Mouse (Mus musculus) gastrocnemius, adult 8-10 months (tissue): ENCODE results near the gene Tsen54. TPM values are rescaled to one million over a fixed set of nuclear protein-coding genes. Genes with fewer than 3 reads are reported as not detected.
"Not testable (repeated sequence)": the region's sequence is repeated elsewhere in the genome, so short reads cannot be mapped to it uniquely, and the experiment has no call there.

ENCODE experiments used
- DNase-seq, 2 experiments: peaks; one replicate each; pipeline ENCODE4 v3.0.0; 2022; ENCODE audit warnings: low spot score in 2 of 2
- total RNA-seq, 4 experiments: library from RNA; stranded (reverse); gene quantifications; 2 replicates each; pipeline ENCODE4 v1.2.4; 2022

Tsen54 gene
- total RNA-seq, 4 experiments from 2014 or later: 4.8 to 7.2 (median 5.7) TPM

GRCm38 (mm10) chr11:115827624-115828023, 13.1 kb downstream of the Tsen54 start:
- DNase-seq: no peak

GRCm38 (mm10) chr11:115829036-115829435, 14.5 kb downstream of the Tsen54 start:
- peak; percentile 30 to 54 for DNase-seq

DNA sequence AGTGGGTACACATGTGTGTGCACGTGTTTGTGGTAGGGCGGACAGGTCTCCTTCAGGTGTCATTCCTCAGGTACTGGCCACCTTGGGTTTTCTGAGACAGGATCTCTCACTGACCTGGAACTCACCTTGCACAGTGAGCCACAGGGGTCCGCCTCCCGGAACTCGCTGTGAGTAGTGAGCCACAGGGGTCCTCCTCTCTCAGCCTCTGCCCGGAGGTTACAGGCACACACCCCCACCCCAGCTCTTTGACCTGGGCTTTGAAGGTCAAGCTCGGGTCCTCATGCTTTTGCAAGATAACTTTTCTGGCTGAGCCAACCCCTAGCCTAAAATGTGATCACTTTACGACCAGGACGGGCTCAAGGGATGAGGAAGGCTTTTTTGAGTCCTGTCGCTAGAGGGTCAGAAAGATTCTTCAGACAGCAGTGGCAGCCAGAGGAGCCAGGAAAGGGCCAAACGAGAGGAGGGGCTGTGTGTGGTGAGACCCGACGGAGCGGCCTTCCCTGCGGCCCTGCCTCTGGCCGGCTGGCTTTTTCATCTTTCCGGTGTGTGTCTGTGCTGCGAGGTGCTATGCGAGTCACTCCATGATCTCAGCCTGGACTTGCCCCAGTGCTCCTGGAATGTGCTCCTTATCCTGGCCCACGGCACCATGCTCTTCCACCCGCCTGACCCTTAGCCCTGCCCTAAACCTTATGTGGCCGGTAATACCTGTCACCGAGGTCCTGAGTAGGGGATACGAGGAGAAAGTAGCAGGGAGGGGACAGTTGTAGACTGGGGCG, 16.2 kb downstream of the Tsen54 start:
- DNase-seq: no peak

DNA sequence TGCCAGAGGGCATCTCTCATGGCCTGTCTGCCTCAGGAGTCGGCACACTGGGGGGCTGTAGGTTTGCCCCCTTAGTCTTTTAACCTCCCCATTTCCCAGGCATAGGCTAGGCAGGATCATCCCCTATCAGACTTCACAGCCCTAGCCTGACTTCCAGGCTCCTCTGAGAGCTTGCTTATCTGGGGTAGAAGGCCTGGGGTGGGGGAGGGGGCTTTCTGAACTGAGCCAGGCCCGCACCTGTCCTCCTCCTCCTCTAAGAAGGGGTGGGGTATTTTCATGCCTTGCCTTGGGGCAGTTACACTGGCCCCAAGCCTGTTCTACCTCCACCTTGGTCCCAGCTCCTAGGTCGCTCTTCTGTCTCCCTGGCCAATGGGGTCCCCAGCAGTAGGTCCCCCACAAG, 17.0 kb downstream of the Tsen54 start:
- no peak for DNase-seq

DNA sequence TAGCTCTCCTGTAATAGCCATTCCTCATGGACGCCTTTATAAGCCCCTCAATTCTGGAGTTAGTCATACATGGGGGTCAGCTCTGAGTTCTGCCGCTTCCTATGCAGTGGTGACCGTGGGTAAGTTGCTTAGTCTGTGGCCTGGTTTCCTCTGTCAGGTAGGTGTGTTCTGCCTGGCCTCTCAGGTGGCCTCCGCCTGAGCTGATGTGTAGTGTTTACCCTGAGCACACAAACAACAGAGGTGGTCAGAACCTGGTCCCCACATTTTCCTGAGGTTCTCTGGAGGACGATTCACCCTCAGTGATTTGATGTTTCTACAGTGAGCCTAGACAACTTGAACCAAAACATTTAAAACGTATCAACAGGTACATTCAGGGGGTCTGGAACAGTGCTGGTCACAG, 17.5 kb downstream of the Tsen54 start:
- DNase-seq: no peak

DNA sequence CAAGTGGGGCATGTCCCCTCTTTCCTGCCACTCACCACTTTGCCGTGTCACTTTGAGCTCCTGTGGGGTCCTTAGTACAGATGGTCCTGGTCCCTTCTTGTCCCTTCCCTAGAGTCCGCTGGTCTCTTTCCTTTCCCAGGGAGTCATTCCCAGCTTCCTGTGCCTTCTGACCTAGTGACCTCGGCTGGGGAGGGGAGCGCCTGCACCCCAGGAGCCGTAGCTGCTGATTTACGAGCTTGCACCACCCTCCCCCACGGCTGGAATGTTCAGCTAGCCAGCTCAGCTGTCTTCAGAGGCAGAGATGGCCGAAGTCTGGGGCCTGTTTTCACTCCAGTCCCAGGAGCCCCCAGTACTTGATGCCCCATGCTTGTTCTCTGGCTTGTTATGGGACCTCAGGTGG, 18.0 kb downstream of the Tsen54 start:
- peak; percentile 33 to 49 for DNase-seq

- no peak for DNase-seq
Observed at GRCm38 (mm10) chr11:115833021-115833513, 18.5 kb downstream of the Tsen54 start.

DNA sequence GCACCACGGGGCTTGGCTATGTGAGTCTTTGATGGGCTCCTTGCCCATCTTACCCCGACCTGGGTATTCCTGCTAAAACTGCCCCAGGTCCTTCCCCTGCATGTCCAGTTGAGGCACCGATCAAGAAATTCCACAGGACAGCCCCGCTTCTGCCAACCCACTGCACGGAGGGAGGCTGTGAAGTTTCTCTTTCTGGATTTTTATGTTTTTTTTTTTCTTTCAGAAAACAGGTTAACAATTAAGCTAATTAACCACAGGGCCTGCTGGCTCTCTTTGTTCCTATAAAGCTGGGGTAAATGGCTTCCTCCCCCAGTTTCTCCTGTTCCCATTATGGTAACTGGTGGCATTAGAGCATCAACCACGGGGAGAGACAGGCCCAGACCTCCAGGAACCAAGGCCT, 19.5 kb downstream of the Tsen54 start:
- DNase-seq: no peak

- no peak for DNase-seq
Observed at GRCm38 (mm10) chr11:115836656-115837395, 22.3 kb downstream of the Tsen54 start.

DNA sequence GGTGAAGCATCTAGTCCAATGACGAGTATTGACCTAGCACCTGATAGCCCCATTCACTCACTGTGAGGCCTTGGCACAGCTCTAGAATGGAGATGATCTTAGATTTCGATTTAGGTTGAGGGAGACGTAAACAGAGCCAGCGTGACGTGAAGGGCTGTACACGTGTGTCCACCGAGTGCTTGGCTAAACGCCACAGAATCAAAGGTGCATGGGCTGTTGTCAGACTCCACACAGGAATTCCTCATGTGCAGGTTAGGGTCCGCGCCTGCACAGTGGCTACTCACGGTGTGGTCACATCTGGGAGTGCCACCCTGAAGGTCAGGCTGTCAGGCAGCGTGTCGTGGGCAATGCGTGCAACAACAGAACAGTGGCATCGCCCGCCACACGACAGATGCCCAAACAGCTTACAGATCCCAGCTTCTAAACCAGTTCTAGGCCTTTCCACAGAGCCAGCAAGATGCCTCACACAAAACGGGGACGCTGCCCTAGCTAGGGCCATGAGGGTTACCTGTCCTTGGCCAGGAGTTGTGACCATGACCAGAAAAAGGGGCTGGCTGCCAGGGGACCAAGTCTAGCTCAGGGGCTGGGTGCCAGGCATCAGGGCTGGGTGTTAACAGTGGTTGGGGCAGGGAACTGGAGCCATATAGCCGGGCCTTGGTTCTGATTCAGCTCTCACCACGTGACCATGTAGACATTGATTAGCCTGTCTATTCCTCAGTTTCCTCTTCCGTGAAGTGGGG, 23.3 kb downstream of the Tsen54 start:
- DNase-seq: no peak

DNA sequence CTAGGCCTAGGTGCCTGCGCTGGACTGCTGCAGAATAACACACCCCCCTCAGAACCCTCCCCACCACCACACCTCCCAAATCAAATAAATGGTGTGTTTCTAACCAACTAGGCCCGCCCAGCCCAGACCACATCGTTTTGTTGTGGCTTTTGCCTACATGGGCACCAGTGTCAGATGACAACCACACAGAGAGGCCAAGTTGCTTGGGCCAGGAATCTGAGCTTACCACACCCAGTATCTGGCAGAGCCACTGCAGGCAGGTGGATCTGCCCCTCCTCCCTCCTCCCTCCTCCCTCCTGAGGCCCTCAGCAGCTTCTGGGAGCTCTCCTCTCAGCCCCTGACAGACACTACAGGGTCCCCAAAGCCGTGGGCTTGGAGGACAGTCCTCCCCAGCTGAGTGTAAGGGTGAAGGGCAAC, 24.4 kb downstream of the Tsen54 start:
- DNase-seq: peak; percentile 48 to 66

GRCm38 (mm10) chr11:115839732-115840131, 25.2 kb downstream of the Tsen54 start:
- DNase-seq: no peak

DNA sequence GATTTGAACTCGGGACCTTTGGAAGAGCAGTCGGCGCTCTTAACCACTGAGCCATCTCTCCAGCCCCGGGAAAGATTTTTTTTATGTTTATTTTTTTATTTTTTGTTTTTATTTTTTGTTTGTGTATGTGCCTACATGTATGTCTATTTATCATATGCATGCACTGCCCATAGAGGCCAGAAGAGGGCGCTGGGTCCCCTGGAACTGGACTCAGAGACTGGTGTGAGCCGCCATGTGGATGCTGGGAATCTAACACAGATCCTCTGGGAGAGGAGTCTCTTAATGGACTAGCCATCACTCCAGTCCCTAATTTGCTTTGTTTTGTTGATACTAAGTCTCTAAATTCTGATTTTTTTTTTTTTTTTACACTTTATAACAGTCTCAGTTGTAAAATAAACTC, 26.5 kb downstream of the Tsen54 start:
- no peak for DNase-seq

- no peak for DNase-seq
Observed at GRCm38 (mm10) chr11:115841961-115842550, 27.5 kb downstream of the Tsen54 start.

- DNase-seq: no peak
Observed at GRCm38 (mm10) chr11:115843141-115843890, 28.8 kb downstream of the Tsen54 start.

GRCm38 (mm10) chr11:115843891-115844239, 29.3 kb downstream of the Tsen54 start:
- no peak for DNase-seq

- no peak for DNase-seq
Observed at GRCm38 (mm10) chr11:115844240-115844639, 29.7 kb downstream of the Tsen54 start.

- no peak for DNase-seq
Observed at GRCm38 (mm10) chr11:115845819-115846218, 31.3 kb downstream of the Tsen54 start.

DNA sequence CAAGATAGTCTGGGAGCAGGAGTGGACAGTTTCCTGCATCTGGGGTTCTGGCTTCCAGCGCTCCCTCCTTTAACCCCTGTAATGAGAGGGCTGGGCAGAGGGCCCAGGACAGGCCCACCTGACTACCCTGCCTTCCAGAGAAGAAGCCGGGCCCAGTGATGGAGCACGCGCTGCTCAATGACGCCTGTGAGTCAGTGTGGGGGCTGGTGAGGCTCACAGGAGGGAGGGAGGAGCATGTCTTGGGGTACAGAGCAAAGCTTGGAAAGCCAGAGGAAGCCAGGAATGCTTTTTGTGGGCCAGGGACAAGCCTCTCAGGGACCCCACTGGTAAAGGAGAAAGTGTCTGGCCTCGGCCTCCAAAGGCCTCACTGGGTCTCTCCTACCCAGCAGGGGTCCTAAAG, 40.1 kb downstream of the Tsen54 start:
- DNase-seq: no peak

DNA sequence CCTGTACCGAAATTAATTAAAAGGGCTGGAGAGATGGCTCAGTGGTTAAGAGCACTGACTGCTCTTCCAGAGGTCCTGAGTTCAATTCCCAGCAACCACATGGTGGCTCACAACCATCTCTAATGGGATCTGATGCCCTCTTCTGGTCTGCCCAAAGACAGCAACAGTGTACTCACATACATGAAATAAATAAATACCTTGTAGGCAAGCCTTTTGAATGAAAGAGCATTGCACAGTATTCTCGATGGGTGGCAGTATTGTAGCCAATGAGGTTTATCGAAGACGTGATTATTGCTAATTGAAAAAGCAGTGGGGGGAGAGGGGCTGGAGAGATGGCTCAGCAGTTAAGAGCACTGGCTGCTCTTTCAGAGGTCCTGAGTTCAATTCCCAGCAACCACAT, 42.6 kb downstream of the Tsen54 start:
- DNase-seq: not testable (repeated sequence)

DNA sequence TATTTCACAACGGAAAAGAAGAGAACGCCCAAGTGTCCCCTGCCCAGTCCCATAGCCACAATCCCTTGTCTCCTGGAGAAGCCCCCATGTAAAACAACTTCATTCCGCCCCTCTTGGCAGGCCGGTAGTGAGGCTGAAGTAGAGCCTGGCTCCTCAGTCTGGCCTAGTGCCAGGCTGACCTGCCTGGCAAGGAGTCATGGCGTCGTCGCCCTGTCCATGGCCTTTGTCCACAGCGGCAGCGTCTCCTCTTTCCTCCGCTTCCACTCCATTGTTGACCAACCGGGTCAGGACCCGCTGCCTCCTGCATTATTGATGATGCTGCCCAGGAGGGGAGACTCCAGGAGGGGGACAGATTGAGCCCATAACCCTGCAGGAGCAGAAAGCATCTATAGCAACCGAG, 43.4 kb downstream of the Tsen54 start:
- no peak for DNase-seq
